Mouse (Mus musculus): ENCODE results near the gene Ttc38. TPM values are rescaled to one million over a fixed set of nuclear protein-coding genes. Genes with fewer than 3 reads are reported as not detected.

Ttc38 gene
- polyA plus RNA-seq, 1 experiment: 0.12 TPM

DNA sequence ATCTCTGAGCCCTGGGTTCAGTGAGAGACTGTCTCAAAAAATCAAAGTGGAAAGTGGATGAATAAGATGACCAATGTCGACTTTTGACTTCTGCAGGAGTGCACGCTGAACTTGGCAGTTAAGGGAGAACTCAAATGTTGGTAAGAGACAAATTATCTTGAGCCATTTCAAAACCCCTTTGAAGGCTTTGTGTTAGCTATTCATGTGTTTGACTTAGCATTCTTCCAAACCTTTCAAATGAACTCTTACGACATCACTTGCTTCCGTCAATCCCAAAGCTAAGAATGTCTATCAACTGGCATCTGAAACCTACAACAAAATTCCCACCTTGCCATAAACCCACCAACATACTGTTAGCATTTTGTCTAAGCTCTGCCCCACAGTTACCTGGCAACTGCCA is 4.0 kb upstream of the Ttc38 start:
- no peaks in the 10 kb centered on the region for H3K79me2 ChIP-seq (ENCODE audit: control insufficient read depth, insufficient read depth)
- no peak overlapping the region for H3ac ChIP-seq (ENCODE audit: control insufficient read depth, insufficient read length)
- TF ChIP-seq REST (IDR thresholded peaks at IDR 0.05; ENCODE audit: insufficient read depth, insufficient read length) (no peak), USF1 (IDR thresholded peaks at IDR 0.05; ENCODE audit: low read depth) (no peak), POLR2A (IDR thresholded peaks at IDR 0.05; ENCODE audit: insufficient read length, low read depth) (no peak), MAX (IDR thresholded peaks at IDR 0.05; ENCODE audit: low read depth) (no peak), POLR2AphosphoS2 (IDR thresholded peaks at IDR 0.05; ENCODE audit: insufficient read length, low read depth) (no peak), TCF12 (IDR thresholded peaks at IDR 0.05; ENCODE audit: insufficient read depth, poor library complexity, severe bottlenecking) (no peak), MYOD1 (IDR thresholded peaks at IDR 0.05; ENCODE audit: control insufficient read depth in 1 of 3, insufficient read length in 2 of 3, low read depth in 2 of 3) (no peak), SRF (IDR thresholded peaks at IDR 0.05; ENCODE audit: control insufficient read depth, insufficient read length, low read depth) (no peak), CEBPB (IDR thresholded peaks at IDR 0.05; ENCODE audit: insufficient read depth, poor library complexity, severe bottlenecking) (no peak), E2F4 (IDR thresholded peaks at IDR 0.05; ENCODE audit: insufficient read depth) (no peak)
- H3K4me3 ChIP-seq: no peak overlapping the region
- H3K36me3 ChIP-seq (ENCODE audit: control insufficient read depth, insufficient read depth): no peaks in the 10 kb centered on the region
- H3K27me3 ChIP-seq (ENCODE audit: control insufficient read depth, insufficient read depth, insufficient read length): peaks cover 69% of the 10 kb centered on the region
- no peak overlapping the region for H3K4me2 ChIP-seq (ENCODE audit: low read depth)

DNA sequence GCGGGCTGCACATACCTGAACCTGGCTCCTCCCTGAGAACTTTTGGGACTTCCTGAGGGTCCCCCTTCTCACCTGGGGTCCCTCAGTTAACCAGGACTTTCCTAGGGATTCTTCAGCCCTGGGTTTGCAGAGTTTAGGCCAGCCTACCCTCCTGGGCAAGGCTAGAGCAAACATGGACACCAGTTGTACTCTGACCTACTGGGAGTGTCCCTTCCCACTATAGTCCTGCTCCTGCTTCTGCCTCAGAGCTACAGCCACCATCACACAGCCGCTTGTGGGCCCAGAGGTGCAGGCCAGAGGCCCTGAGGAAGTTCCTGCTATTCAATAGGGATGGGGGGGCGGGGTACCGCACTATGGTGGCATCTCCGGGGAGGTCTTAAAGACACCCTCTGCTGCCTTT is 2.6 kb upstream of the Ttc38 start:
- H3K4me3 ChIP-seq: no peak overlapping the region
- no peaks in the 10 kb centered on the region for H3K79me2 ChIP-seq (ENCODE audit: control insufficient read depth, insufficient read depth)
- no peak overlapping the region for H3ac ChIP-seq (ENCODE audit: control insufficient read depth, insufficient read length)
- H3K36me3 ChIP-seq (ENCODE audit: control insufficient read depth, insufficient read depth): no peaks in the 10 kb centered on the region
- peaks cover 66% of the 10 kb centered on the region for H3K27me3 ChIP-seq (ENCODE audit: control insufficient read depth, insufficient read depth, insufficient read length)
- TF ChIP-seq POLR2A (IDR thresholded peaks at IDR 0.05; ENCODE audit: insufficient read length, low read depth) (no peak), TCF12 (IDR thresholded peaks at IDR 0.05; ENCODE audit: insufficient read depth, poor library complexity, severe bottlenecking) (no peak), CEBPB (IDR thresholded peaks at IDR 0.05; ENCODE audit: insufficient read depth, poor library complexity, severe bottlenecking) (no peak), SRF (IDR thresholded peaks at IDR 0.05; ENCODE audit: control insufficient read depth, insufficient read length, low read depth) (no peak), REST (IDR thresholded peaks at IDR 0.05; ENCODE audit: insufficient read depth, insufficient read length) (no peak), E2F4 (IDR thresholded peaks at IDR 0.05; ENCODE audit: insufficient read depth) (no peak), USF1 (IDR thresholded peaks at IDR 0.05; ENCODE audit: low read depth) (no peak), MYOD1 (IDR thresholded peaks at IDR 0.05; ENCODE audit: control insufficient read depth in 1 of 3, insufficient read length in 2 of 3, low read depth in 2 of 3) (no peak), TCF3 (IDR thresholded peaks at IDR 0.05; ENCODE audit: insufficient read length, low read depth) (no peak), POLR2AphosphoS2 (IDR thresholded peaks at IDR 0.05; ENCODE audit: insufficient read length, low read depth) (no peak), MYOG (IDR thresholded peaks at IDR 0.05; ENCODE audit: control insufficient read depth in 1 of 3, insufficient read depth in 1 of 3, insufficient read length in 2 of 3, low read depth in 2 of 3) (no peak), MAX (IDR thresholded peaks at IDR 0.05; ENCODE audit: low read depth) (no peak)
- H3K4me2 ChIP-seq (ENCODE audit: low read depth): no peak overlapping the region

DNA sequence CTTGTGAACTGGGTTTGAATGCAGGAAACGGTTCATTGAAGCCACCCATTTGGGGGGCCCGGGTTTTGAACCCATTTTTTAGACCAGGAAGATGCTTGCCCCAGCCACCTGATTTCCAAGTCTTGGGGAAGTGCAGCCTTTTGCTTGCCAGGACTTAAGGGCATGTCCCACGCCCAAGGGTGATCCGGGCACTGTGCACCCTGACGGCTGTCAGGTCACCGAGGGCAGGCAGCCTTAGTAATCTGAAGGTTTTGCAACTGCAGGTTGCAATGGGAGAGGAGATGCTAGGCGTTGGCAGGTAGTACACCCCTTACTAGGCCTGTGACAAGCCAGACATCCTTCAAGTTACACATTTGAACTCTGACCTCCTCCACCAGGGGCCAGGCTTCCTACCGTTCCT is 493 bp downstream of the Ttc38 start:
- Histone ChIP-seq H3K27me3 (ENCODE audit: control insufficient read depth, insufficient read depth, insufficient read length) (peaks cover 68% of the 10 kb centered on the region), H3K4me3 (no peak overlapping the region), H3K4me2 (ENCODE audit: low read depth) (no peak overlapping the region), H3K36me3 (ENCODE audit: control insufficient read depth, insufficient read depth) (no peaks in the 10 kb centered on the region), H3K79me2 (ENCODE audit: control insufficient read depth, insufficient read depth) (no peaks in the 10 kb centered on the region), H3ac (ENCODE audit: control insufficient read depth, insufficient read length) (no peak overlapping the region)
- no peak for TF ChIP-seq TCF12 (IDR thresholded peaks at IDR 0.05; ENCODE audit: insufficient read depth, poor library complexity, severe bottlenecking)
- no peak for TF ChIP-seq REST (IDR thresholded peaks at IDR 0.05; ENCODE audit: insufficient read depth, insufficient read length)
- no peak for TF ChIP-seq SRF (IDR thresholded peaks at IDR 0.05; ENCODE audit: control insufficient read depth, insufficient read length, low read depth)
- TF ChIP-seq TCF3 (IDR thresholded peaks at IDR 0.05; ENCODE audit: insufficient read length, low read depth): no peak
- no peak for TF ChIP-seq POLR2AphosphoS2 (IDR thresholded peaks at IDR 0.05; ENCODE audit: insufficient read length, low read depth)
- no peak for TF ChIP-seq USF1 (IDR thresholded peaks at IDR 0.05; ENCODE audit: low read depth)
- no peak for TF ChIP-seq MYOD1 (IDR thresholded peaks at IDR 0.05; ENCODE audit: control insufficient read depth in 1 of 3, insufficient read length in 2 of 3, low read depth in 2 of 3)
- TF ChIP-seq MYOG (IDR thresholded peaks at IDR 0.05; ENCODE audit: control insufficient read depth in 1 of 3, insufficient read depth in 1 of 3, insufficient read length in 2 of 3, low read depth in 2 of 3): no peak
- no peak for TF ChIP-seq POLR2A (IDR thresholded peaks at IDR 0.05; ENCODE audit: insufficient read length, low read depth)
- no peak for TF ChIP-seq CEBPB (IDR thresholded peaks at IDR 0.05; ENCODE audit: insufficient read depth, poor library complexity, severe bottlenecking)
- TF ChIP-seq MAX (IDR thresholded peaks at IDR 0.05; ENCODE audit: low read depth): no peak

DNA sequence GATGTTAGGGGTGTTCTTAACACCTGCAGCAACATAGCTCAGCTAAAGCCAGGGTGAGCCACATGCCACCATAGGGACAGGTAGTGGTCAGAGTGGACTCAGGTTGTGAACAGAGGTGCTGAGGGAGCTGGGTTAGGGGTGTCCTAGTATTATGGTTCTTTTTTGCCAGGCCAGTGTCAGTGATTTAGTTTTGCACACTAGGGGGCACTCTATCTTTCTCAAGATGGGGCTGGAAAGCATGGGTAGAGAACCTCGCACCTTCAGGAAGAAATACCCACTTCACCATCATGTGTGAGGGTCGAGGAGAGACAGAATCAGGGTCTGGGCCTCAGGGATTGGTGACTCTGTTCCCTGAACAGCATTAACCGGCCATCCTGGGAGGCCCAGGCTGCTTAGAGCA is 3.2 kb downstream of the Ttc38 start:
- no peak overlapping the region for H3ac ChIP-seq (ENCODE audit: control insufficient read depth, insufficient read length)
- no peaks in the 10 kb centered on the region for H3K36me3 ChIP-seq (ENCODE audit: control insufficient read depth, insufficient read depth)
- no peaks in the 10 kb centered on the region for H3K79me2 ChIP-seq (ENCODE audit: control insufficient read depth, insufficient read depth)
- H3K4me2 ChIP-seq (ENCODE audit: low read depth): no peak overlapping the region
- H3K27me3 ChIP-seq (ENCODE audit: control insufficient read depth, insufficient read depth, insufficient read length): peaks cover 49% of the 10 kb centered on the region
- no peak for TF ChIP-seq MYOG (IDR thresholded peaks at IDR 0.05; ENCODE audit: control insufficient read depth in 1 of 3, insufficient read depth in 1 of 3, insufficient read length in 2 of 3, low read depth in 2 of 3)
- no peak overlapping the region for H3K4me3 ChIP-seq

DNA sequence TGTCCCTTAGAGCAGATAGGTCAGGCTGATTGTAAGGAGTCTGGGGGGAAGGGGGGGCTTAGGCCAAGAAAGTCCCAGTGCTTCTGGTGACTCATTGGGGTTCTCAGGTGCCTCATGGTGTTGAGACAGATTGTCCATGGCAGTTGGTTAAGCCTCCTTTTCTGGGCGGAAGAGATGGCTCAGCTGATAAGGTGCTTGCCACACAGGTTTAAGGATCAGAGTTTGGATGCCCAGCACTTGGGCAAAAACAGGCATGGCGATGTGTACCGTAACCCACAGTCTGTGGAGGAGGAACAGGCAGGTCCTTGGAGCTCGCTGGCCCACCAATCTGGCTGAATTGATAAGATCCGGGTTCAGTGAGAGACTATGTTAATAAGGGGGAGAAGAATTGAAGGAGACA is 4.8 kb downstream of the Ttc38 start:
- Histone ChIP-seq H3ac (ENCODE audit: control insufficient read depth, insufficient read length) (no peak overlapping the region), H3K4me2 (ENCODE audit: low read depth) (no peak overlapping the region)
- TF ChIP-seq USF1 (IDR thresholded peaks at IDR 0.05; ENCODE audit: low read depth) (no peak), POLR2AphosphoS2 (IDR thresholded peaks at IDR 0.05; ENCODE audit: insufficient read length, low read depth) (no peak), POLR2A (IDR thresholded peaks at IDR 0.05; ENCODE audit: insufficient read length, low read depth) (no peak), TCF12 (IDR thresholded peaks at IDR 0.05; ENCODE audit: insufficient read depth, poor library complexity, severe bottlenecking) (no peak), TCF3 (IDR thresholded peaks at IDR 0.05; ENCODE audit: insufficient read length, low read depth) (no peak), MYOG (IDR thresholded peaks at IDR 0.05; ENCODE audit: control insufficient read depth in 1 of 3, insufficient read depth in 1 of 3, insufficient read length in 2 of 3, low read depth in 2 of 3) (no peak), MYOD1 (IDR thresholded peaks at IDR 0.05; ENCODE audit: control insufficient read depth in 1 of 3, insufficient read length in 2 of 3, low read depth in 2 of 3) (no peak), SRF (IDR thresholded peaks at IDR 0.05; ENCODE audit: control insufficient read depth, insufficient read length, low read depth) (no peak), CEBPB (IDR thresholded peaks at IDR 0.05; ENCODE audit: insufficient read depth, poor library complexity, severe bottlenecking) (no peak), E2F4 (IDR thresholded peaks at IDR 0.05; ENCODE audit: insufficient read depth) (no peak), REST (IDR thresholded peaks at IDR 0.05; ENCODE audit: insufficient read depth, insufficient read length) (no peak), MAX (IDR thresholded peaks at IDR 0.05; ENCODE audit: low read depth) (no peak)

More for the DNA sequence above, 4.8 kb downstream of the Ttc38 start:
- Histone ChIP-seq H3K36me3 (ENCODE audit: control insufficient read depth, insufficient read depth) (no peaks in the 10 kb centered on the region), H3K27me3 (ENCODE audit: control insufficient read depth, insufficient read depth, insufficient read length) (peaks cover 39% of the 10 kb centered on the region), H3K79me2 (ENCODE audit: control insufficient read depth, insufficient read depth) (no peaks in the 10 kb centered on the region), H3K4me3 (no peak overlapping the region)

All from myocyte (in vitro differentiated cells).